Mouse (Mus musculus) retina, adult 2 months (tissue): ENCODE data around the gene Cacna2d1.

ENCODE experiments used
- DNase-seq: peaks from one replicate; pipeline ENCODE4 v3.0.0-alpha.2; 2012; ENCODE audit warnings: low read depth, low spot score

The Cacna2d1 gene

GRCm38 (mm10) chr5:16253768-16254167 is 319.3 kb downstream of the Cacna2d1 start:
- no peak for DNase-seq

- DNase-seq: no peak
These were observed 330.9 kb downstream of the Cacna2d1 start for GRCm38 (mm10) chr5:16265385-16265784.

GRCm38 (mm10) chr5:16277058-16277457 is 342.6 kb downstream of the Cacna2d1 start:
- no peak for DNase-seq

GRCm38 (mm10) chr5:16281229-16281628 is 346.7 kb downstream of the Cacna2d1 start:
- no peak for DNase-seq

- DNase-seq: peak; percentile 15
These were observed 358.7 kb downstream of the Cacna2d1 start for GRCm38 (mm10) chr5:16293223-16293622.

GRCm38 (mm10) chr5:16293825-16294224 is 359.3 kb downstream of the Cacna2d1 start:
- DNase-seq: no peak

GRCm38 (mm10) chr5:16294708-16295107 is 360.2 kb downstream of the Cacna2d1 start:
- no peak for DNase-seq

GRCm38 (mm10) chr5:16297170-16297771 is 362.8 kb downstream of the Cacna2d1 start:
- DNase-seq: no peak

GRCm38 (mm10) chr5:16299631-16300030 is 365.1 kb downstream of the Cacna2d1 start:
- DNase-seq: no peak

- peak; percentile 13 for DNase-seq
These were observed 374.9 kb downstream of the Cacna2d1 start for GRCm38 (mm10) chr5:16309168-16310006.

GRCm38 (mm10) chr5:16314242-16314641 is 379.8 kb downstream of the Cacna2d1 start:
- DNase-seq: no peak

GRCm38 (mm10) chr5:16315983-16316390 is 381.5 kb downstream of the Cacna2d1 start:
- DNase-seq: no peak

GRCm38 (mm10) chr5:16317680-16318242 is 383.3 kb downstream of the Cacna2d1 start:
- no peak for DNase-seq

- no peak for DNase-seq
These were observed 392.1 kb downstream of the Cacna2d1 start for GRCm38 (mm10) chr5:16326610-16327009.

GRCm38 (mm10) chr5:16345393-16345792 is 410.9 kb downstream of the Cacna2d1 start:
- DNase-seq: no peak

GRCm38 (mm10) chr5:16355816-16356215 is 421.3 kb downstream of the Cacna2d1 start:
- no peak for DNase-seq

GRCm38 (mm10) chr5:16357709-16358108 is 423.2 kb downstream of the Cacna2d1 start:
- no peak for DNase-seq

GRCm38 (mm10) chr5:16362076-16362475 is 427.6 kb downstream of the Cacna2d1 start:
- no peak for DNase-seq

- DNase-seq: no peak
These were observed 428.7 kb downstream of the Cacna2d1 start for GRCm38 (mm10) chr5:16363171-16363570.

- no peak for DNase-seq
These were observed 436.2 kb downstream of the Cacna2d1 start for GRCm38 (mm10) chr5:16370706-16371105.

- no peak for DNase-seq
These were observed 439.5 kb downstream of the Cacna2d1 start for GRCm38 (mm10) chr5:16373966-16374365.

- no peak for DNase-seq
These were observed 441.9 kb downstream of the Cacna2d1 start for GRCm38 (mm10) chr5:16376329-16376908.
